Mouse (Mus musculus) heart, adult 2 months (tissue): ENCODE results near the gene Dgkz.

ENCODE experiments used
- CTCF ChIP-seq: fragments of 200-600 bp; IDR thresholded peaks from 2 replicates; pipeline ENCODE4 v1.8.1; 2022; ENCODE audit warnings: antibody characterized with exemption, mild to moderate bottlenecking, moderate library complexity
- EP300 ChIP-seq: fragments of 200-500 bp; IDR thresholded peaks from 2 replicates; pipeline ENCODE4 v1.6.1; 2011; ENCODE audit warnings: low read depth, low read length, control low read depth; ENCODE audit not compliant: insufficient read depth
- POLR2A ChIP-seq: fragments of 200-500 bp; IDR thresholded peaks from 2 replicates; pipeline ENCODE4 v1.6.1; 2011; ENCODE audit warnings: mild to moderate bottlenecking, low read depth, low read length, control low read depth; ENCODE audit not compliant: insufficient read depth

DNA sequence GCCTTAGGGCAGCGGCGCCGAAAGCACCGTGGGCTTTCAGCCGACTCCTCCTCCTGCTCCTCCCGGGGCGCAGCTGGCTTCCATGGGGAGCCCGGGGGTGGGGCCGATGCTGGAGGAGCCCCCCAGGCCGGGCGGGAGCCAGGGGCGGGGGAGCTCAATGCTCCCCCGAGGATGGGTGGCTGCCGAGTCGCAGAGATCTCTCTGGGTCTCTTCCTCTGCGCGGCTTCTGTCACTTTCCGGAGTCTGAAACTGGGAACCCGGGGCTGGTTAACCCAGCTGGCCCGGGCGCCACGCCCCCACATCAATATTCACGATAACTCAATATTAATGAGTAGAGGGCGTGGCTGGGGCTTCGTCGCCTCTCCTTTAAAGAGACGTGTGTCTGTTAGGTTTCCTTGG is 48.6 kb upstream of the Dgkz start, which contains the start of gene Creb3l1:
- no peak for TF ChIP-seq CTCF
- TF ChIP-seq POLR2A, result peak; percentile 55
- no peak for TF ChIP-seq EP300
